Mouse (Mus musculus): ENCODE measurements around the gene Rnf185. TPM values are rescaled to one million over a fixed set of nuclear protein-coding genes. Genes with fewer than 3 reads are reported as not detected.

The Rnf185 gene
- polyA plus RNA-seq, 1 experiment from 2014 or later: 24.7 TPM

DNA sequence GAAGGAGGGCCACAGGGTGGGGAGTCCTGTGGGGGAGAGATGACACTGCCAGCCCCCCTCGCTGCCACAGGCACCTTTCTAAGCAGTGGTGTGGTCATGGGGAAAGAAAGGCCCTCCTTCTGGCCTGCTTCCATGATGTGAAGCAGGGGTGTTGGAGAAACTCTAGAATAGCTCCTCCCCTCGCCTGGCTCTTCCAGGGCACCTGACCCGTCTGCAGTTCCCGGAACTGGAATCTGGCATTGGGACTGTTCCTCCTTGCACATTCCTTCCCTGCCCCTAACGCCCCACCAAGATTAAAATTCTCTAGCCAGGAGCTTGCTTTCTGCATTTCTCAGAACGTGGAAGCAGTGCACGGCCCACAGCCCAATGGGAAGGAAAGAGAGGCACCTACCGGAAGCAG lies 59.6 kb downstream of the Rnf185 start:
- Histone ChIP-seq H3K4me3 (no peak overlapping the region), H3K4me1 (peaks cover 31% of the 10 kb centered on the region), H3K9me3 (no peaks in the 10 kb centered on the region), H3K36me3 (peaks cover 40% of the 10 kb centered on the region), H3K27ac (replicated peaks) (peak overlapping the region; percentile 48), H3K27me3 (replicated peaks) (no peaks in the 10 kb centered on the region), H3K4me2 (no peak overlapping the region), H3K9ac (no peak overlapping the region)
- ATAC-seq (ENCODE audit: extremely low read depth, insufficient number of reproducible peaks, low FRiP score, low TSS enrichment): no peak
- 53% methylated on average over 8 of the region's 8 CpGs for WGBS

DNA sequence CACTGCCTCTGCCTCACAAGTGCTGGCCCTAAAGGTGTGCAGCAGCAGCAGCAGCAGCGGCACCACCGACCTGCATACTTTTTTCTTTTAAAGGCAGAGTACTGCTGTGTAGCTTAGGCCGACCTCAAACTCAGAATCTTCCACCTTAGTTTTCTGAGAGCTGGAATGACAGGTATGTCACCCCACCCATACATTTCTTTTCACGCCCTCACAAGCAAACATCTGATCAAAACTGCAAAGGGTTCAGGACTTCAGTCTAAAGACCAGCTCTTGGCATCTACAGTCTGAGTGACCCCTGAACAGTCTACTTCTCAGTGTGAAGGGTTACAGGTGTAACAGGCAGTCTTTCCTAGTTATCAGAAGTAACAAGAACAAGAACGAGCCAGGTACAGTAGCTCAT lies 61.4 kb downstream of the Rnf185 start:
- Histone ChIP-seq H3K27ac (replicated peaks) (no peak overlapping the region), H3K9ac (no peak overlapping the region), H3K4me2 (no peak overlapping the region), H3K4me1 (peaks cover 39% of the 10 kb centered on the region), H3K27me3 (replicated peaks) (no peaks in the 10 kb centered on the region), H3K4me3 (no peak overlapping the region), H3K9me3 (no peaks in the 10 kb centered on the region), H3K36me3 (peaks cover 32% of the 10 kb centered on the region)
- 82% methylated on average over 5 of the region's 5 CpGs for WGBS
- no peak for ATAC-seq (ENCODE audit: extremely low read depth, insufficient number of reproducible peaks, low FRiP score, low TSS enrichment)

DNA sequence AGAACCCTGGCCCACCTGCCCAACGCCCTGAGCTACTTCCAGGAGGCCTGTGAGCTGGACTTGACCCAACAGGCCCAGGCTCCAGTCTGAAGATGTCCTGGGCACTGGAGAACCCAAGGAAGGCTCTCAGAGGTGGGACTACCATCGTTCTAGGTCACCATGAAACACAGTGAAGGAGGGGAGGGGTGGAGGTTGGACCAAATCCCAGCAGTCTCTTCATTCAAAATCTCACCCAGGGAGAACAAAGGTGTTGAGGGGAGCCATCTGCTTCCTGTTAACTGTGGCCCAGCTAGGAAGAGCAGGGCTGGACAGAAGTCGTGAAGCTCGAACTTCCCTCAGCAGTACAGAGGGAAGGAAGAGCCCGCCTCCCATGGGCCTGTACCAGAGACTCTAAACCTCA lies 62.2 kb downstream of the Rnf185 start:
- Histone ChIP-seq H3K36me3 (peaks cover 28% of the 10 kb centered on the region), H3K9ac (no peak overlapping the region), H3K27ac (replicated peaks) (no peak overlapping the region), H3K4me1 (peaks cover 39% of the 10 kb centered on the region), H3K4me2 (no peak overlapping the region), H3K27me3 (replicated peaks) (no peaks in the 10 kb centered on the region), H3K4me3 (no peak overlapping the region), H3K9me3 (no peaks in the 10 kb centered on the region)
- ATAC-seq (ENCODE audit: extremely low read depth, insufficient number of reproducible peaks, low FRiP score, low TSS enrichment): no peak
- 55% methylated on average over 5 of the region's 5 CpGs for WGBS

DNA sequence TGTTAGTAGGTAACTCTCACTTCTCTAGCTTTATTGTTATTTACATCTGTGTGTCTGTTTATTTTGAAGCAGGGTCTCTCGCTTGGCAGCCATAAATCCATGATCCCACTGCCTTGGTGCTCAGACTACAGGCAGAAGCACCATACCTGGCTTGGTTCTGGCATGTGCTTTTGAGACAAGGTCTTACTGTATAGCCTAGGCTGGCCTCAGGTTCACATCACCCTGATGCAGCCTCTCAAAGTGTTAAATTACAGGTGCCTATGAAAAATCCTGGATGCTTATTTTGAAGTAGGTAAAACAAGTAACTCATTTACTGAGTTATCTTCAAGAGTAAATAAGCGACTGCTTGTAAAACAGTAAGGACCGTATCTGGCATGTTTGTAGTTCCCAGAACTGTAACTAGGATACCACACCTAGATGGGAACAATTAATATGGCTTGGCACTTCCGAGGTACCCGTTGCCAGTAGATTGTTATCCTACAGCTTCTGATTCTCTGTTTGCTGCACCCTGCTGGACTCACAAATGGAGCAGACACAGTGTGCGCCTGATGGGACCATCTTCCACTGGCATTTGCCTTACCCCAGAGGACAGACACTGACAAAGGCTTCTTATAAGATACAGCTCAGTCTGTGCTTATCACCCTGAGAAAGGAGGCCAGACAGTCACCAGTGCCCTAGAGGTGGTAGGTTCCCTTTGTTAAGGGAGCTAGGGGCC lies 64.5 kb downstream of the Rnf185 start:
- H3K9ac ChIP-seq: no peak overlapping the region
- peaks cover 21% of the 10 kb centered on the region for H3K4me1 ChIP-seq
- H3K36me3 ChIP-seq: peaks cover 43% of the 10 kb centered on the region
- WGBS: 82% methylated on average over 6 of the region's 6 CpGs
- no peak overlapping the region for H3K4me2 ChIP-seq
- H3K27ac ChIP-seq (replicated peaks): peak overlapping the region; percentile 42; the same call in 1 of the 2 replicates
- no peaks in the 10 kb centered on the region for H3K9me3 ChIP-seq
- H3K27me3 ChIP-seq (replicated peaks): no peaks in the 10 kb centered on the region
- no peak for ATAC-seq (ENCODE audit: extremely low read depth, insufficient number of reproducible peaks, low FRiP score, low TSS enrichment)
- no peak overlapping the region for H3K4me3 ChIP-seq

DNA sequence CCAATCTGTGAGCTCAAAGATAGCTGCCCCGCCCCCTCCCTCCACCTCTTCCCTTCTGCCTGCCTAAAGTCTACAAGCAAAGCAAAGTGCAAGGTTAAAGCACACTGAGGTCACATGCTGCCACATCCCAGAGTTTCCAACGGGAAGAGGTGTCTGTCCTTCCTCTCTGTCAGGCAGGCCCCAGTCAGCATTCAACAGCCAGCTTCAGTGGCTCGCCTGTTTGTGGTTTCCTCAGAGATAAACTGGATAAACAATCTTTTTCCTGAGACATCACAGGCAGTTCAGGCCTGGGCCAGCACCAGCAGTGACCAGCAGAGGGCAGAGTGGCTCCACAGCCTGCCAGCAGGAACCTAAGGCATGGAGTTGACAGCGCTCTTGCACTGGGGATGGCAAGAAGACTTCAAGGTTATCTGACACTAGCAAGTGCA lies 65.2 kb downstream of the Rnf185 start:
- Histone ChIP-seq H3K4me1 (peaks cover 15% of the 10 kb centered on the region), H3K36me3 (peaks cover 47% of the 10 kb centered on the region), H3K9ac (0 out of 2 replicates have a peak overlapping the region, but pooled peaks have one; percentile 33), H3K27me3 (replicated peaks) (no peaks in the 10 kb centered on the region), H3K4me2 (no peak overlapping the region), H3K9me3 (no peaks in the 10 kb centered on the region), H3K4me3 (no peak overlapping the region), H3K27ac (replicated peaks) (peak overlapping the region; percentile 45)
- 10% methylated on average over 4 of the region's 4 CpGs for whole genome bisulfite sequencing
- peak; percentile 59; the same call in 1 of the 2 replicates for ATAC-seq (ENCODE audit: extremely low read depth, insufficient number of reproducible peaks, low FRiP score, low TSS enrichment)

DNA sequence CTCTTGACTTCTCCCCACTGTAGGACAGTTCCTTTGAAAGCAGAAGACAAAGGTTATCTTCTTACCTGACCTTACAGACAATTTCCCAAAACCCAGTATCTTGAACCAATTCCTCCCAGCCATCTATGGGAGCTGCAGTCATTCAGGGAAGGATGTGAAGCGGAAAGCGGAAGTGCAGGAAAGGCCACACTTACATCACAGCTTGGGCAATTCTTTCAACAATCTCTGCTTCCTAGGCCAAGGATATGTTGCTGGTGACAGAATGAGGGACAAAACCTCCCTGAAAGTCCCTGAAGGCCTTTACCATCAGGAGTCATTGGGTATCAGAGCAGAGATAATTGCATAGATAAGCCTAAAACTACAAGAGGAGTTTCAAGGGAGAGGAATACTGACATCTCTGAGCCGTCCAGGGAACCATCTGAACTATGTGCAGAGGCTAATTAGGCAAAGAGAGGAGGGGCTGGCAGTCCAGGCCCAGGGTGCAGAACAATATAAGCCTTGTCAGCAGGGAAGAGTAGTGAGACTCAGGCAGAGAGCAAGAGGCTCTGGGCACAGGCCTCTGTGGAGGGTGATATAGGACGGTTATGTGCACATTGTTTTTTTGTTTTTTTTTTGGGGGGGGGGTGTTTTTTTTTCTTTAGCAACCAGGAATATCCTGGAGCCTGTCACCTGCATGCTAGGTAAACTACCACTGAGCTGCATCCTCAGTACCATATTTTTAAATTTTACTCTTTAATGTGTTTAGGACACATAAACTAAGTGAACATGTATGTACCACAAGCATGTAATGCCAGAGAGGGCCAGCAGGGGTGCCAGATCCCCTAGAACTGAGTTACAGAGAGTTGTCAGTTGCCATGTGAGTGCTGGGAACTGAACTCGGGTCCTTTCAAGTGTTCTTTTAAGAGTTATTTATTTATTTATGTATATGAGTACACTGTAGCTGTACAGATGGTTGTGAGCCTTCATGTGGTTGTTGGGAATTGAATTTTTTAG lies 69.3 kb downstream of the Rnf185 start:
- no peak for ATAC-seq (ENCODE audit: extremely low read depth, insufficient number of reproducible peaks, low FRiP score, low TSS enrichment)
- Histone ChIP-seq H3K27ac (replicated peaks) (no peak overlapping the region), H3K36me3 (peaks cover 32% of the 10 kb centered on the region), H3K9ac (no peak overlapping the region), H3K9me3 (no peaks in the 10 kb centered on the region), H3K27me3 (replicated peaks) (no peaks in the 10 kb centered on the region), H3K4me2 (no peak overlapping the region), H3K4me3 (no peak overlapping the region), H3K4me1 (peaks cover 22% of the 10 kb centered on the region)
- 77% methylated on average over 5 of the region's 5 CpGs for WGBS

DNA sequence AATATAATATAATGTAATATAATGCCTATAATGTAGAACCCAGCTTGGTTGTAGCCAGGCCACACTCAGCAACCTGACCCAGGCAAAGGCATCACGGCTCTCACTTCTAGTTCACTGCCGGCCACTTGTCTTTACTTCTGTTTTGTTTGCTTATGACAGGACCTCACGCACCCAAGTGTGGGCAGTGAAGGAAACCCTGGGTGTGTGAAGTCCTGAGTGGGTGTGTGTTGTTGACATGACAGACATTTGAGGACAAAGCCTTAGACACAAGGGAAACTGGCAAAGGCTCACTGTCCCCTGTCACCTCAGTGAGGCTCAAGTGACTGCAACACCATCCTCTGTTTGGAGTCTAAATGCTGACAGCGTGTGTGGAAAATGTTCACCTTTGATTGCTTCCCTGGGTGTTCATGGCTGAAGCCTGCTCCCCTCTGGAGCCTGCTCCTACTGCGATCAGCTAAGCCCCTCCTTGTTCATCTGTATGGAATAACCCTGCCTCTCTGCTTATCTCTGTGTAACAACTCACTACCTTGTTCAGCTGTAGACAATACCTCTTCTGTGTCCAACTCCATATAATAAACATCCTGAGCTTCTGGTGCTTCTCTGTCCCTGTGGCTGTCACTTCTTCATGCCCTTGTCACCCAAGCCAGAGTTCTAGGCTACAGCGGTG lies 70.9 kb downstream of the Rnf185 start:
- 0 out of 2 replicates have a peak overlapping the region, but pooled peaks have one; percentile 24 for H3K27ac ChIP-seq (replicated peaks)
- H3K9me3 ChIP-seq: no peaks in the 10 kb centered on the region
- 76% methylated on average over 6 of the region's 6 CpGs for WGBS

DNA sequence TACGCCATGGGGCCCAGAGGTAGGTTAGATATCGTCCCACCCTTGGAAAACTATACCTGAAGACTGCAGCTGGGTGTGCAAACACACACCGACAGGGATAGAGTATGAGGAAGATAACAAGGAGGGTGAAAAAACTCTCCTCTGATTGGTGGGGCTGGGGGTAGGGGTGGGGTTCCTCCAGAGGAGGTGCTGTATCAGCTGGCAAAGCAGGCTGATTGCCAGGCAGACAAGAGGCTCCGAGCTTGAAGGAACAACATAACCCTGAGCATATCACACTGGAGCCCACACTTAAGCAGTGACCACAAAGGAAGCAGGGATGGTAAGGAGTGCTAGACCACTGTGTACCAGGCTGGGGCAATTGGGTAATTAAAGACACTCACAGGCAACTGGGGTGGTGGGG lies 72.7 kb downstream of the Rnf185 start:
- Histone ChIP-seq H3K9me3 (no peaks in the 10 kb centered on the region), H3K4me1 (peaks cover 34% of the 10 kb centered on the region), H3K4me3 (no peak overlapping the region), H3K36me3 (peaks cover 28% of the 10 kb centered on the region), H3K9ac (no peak overlapping the region), H3K4me2 (no peak overlapping the region), H3K27me3 (replicated peaks) (no peaks in the 10 kb centered on the region), H3K27ac (replicated peaks) (no peak overlapping the region)
- 58% methylated on average over 4 of the region's 4 CpGs for WGBS
- ATAC-seq (ENCODE audit: extremely low read depth, insufficient number of reproducible peaks, low FRiP score, low TSS enrichment): no peak

More for the DNA sequence above, 70.9 kb downstream of the Rnf185 start:
- Histone ChIP-seq H3K4me2 (no peak overlapping the region), H3K4me1 (peaks cover 15% of the 10 kb centered on the region), H3K36me3 (peaks cover 32% of the 10 kb centered on the region), H3K27me3 (replicated peaks) (no peaks in the 10 kb centered on the region), H3K4me3 (no peak overlapping the region), H3K9ac (no peak overlapping the region)
- no peak for ATAC-seq (ENCODE audit: extremely low read depth, insufficient number of reproducible peaks, low FRiP score, low TSS enrichment)

DNA sequence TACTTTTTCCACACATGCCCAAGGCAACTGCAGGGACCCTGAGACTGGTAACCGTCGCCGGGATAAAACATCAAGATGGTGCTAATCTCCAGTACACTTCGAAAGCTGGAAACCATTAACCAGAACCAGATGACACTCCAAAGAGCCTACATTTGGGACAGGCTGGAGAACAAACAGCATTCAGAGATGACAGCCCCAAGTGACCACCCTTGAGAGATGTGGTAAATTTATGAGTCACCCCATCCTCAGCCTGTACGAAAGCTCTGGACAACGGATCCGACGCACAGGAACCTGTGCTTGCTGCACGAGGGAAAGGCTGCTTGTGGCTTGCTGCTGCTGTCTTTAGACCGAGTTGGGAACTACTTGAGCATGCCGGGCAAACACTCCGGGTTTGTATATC lies 77.4 kb downstream of the Rnf185 start:
- Histone ChIP-seq H3K4me1 (peaks cover 61% of the 10 kb centered on the region), H3K4me3 (peak overlapping the region; percentile 25), H3K27ac (replicated peaks) (peak overlapping the region; percentile 95), H3K36me3 (no peaks in the 10 kb centered on the region), H3K27me3 (replicated peaks) (no peaks in the 10 kb centered on the region), H3K4me2 (peak overlapping the region; percentile 61), H3K9me3 (no peaks in the 10 kb centered on the region), H3K9ac (peak overlapping the region; percentile 57)
- WGBS: 27% methylated on average over 12 of the region's 12 CpGs
- no peak for ATAC-seq (ENCODE audit: extremely low read depth, insufficient number of reproducible peaks, low FRiP score, low TSS enrichment)

DNA sequence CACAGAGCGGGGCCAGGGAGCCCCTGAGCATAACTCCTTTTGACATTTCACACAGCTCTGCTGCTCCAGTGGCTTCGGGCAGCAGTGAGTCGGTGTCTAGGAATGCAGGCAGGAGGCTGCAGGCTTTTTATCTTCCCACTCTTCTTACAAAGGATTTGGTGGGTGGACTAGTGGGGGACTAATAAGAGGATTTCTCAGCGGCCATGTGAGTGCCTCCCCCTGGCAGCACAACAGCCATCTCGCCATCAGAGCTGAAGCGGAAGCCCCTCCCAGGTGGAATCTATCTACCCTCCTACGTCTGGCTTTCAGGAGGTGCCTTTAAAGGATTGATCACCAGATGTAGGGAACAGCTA lies 77.9 kb downstream of the Rnf185 start:
- peaks cover 62% of the 10 kb centered on the region for H3K4me1 ChIP-seq

More for the DNA sequence above, 77.9 kb downstream of the Rnf185 start:
- Histone ChIP-seq H3K4me2 (peak overlapping the region; percentile 61), H3K4me3 (peak overlapping the region; percentile 25), H3K27ac (replicated peaks) (peak overlapping the region; percentile 95), H3K9me3 (no peaks in the 10 kb centered on the region), H3K36me3 (no peaks in the 10 kb centered on the region), H3K9ac (peak overlapping the region; percentile 57), H3K27me3 (replicated peaks) (no peaks in the 10 kb centered on the region)
- no peak for ATAC-seq (ENCODE audit: extremely low read depth, insufficient number of reproducible peaks, low FRiP score, low TSS enrichment)
- 9% methylated on average over 7 of the region's 7 CpGs for WGBS

Data from heart, embryonic 13.5 days (tissue).